Mouse (Mus musculus) gastrocnemius, postnatal 10 days (tissue): ENCODE data around the gene Vmn1r34. TPM values are rescaled to one million over a fixed set of nuclear protein-coding genes. Genes with fewer than 3 reads are reported as not detected.
"Not testable (repeated sequence)": the region's sequence is repeated elsewhere in the genome, so short reads cannot be mapped to it uniquely, and the experiment has no call there.

Source experiments
- DNase-seq: peaks from one replicate; pipeline ENCODE4 v3.0.0; 2021; ENCODE audit warnings: mixed read lengths
- long read RNA-seq, 2 experiments: library from polyadenylated mRNA; stranded (forward); transcript quantifications; one replicate each; pipeline ENCODE4 v2.0.0; 2021
- total RNA-seq, 2 experiments: library from RNA; stranded (reverse); gene quantifications; 2 replicates each; pipeline ENCODE4 v1.2.3; 2021

Gene Vmn1r34
- not detected for total RNA-seq
- long read RNA-seq, experiment 1, result 0 reads
- long read RNA-seq, experiment 2, result 0 reads

DNA sequence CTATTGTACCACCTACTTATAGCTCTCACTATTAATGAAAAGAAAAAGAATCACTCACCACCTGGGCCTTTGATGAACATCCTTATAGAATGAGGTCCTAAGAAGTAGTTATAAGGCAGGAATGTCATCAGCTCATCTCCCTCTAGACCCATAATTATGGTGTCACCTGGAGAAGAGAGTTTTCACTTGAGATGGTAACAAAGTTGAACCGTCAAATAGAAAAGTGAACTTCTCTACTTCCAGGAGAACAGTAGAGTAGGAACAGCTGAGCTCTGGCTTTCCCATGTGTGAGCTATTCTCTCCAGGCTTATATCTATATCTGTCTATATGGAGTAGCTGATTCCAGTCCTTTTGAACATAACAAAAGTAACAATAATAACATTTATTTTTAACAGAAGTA, at the start of gene Vmn1r34:
Vmn1r34 (minus strand) TSS at position 101 of the 400 bp plus-strand sequence.
- DNase-seq, result no peak

DNA sequence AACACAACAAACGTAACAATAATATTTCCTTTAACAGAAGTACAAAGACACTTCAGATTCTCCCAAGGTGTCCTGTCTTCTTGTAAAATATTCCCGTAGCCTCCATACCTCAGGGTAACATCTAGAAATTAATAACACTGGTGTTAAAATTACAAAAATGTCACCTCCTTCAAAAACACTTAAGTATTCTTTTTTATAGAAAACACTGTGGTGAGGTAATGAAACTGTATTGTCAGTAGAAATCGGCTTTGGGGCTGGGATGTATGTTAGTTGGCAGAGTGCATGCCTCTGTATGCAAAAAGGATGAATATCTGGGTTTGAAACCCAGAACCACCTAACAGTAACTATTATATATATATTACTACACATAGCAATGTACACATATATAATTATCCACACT, 42.1 kb upstream of the Vmn1r34 start, which contains the start of gene Vmn1r35:
Vmn1r35 (minus strand) TSS at position 101 of the 400 bp plus-strand sequence.
- no peak for DNase-seq

DNA sequence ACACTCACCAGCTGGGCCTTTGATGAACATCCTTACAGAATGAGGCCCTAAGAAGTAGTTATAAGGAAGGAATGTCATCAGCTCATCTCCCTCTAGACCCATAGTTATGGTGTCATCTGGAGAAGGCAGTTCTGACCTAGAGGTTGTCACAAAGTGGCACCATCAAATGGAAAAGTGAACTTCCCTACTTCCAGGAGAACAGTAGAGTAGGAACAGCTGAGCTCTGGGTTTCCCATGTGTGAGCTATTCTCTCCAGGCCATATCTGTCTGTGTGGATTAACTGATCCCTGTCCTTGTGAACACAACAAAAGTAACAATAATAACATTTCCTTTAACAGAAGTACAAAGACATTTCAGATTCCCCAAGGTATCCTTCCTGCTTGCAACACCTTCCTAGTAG, 25.5 kb downstream of the Vmn1r34 start, which contains the start of gene Vmn1r33:
Vmn1r33 (minus strand) TSS at position 101 of the 400 bp plus-strand sequence.
- DNase-seq, result not testable (repeated sequence)

DNA sequence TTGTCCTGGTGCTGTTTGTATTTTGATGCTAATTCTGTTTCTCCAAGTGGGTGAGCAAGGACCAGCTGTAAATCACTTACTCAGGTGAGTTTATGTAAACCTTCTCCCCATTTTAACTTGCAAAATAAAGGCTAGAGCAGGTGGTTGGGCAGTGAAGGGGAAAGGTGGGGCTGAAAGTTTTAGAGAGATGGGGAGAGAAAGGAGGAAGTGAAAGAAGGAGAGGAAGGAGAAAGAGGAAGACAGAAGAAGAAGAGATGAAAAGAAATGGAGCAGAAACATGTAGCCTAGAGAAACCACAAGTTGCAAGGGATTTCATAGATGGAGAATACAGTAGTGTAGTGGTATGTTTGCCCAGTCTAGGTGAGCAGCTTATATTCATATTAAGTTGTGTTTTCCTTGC, 47.9 kb downstream of the Vmn1r34 start:
- no peak for DNase-seq

Other genes with a start within 250 kb of the Vmn1r34 start
- 1 to 10 TPM; 9.2 to 9.8 TPM for gene Mad2l1, start 108.5 kb downstream of the Vmn1r34 start, total RNA-seq
- gene Vmn1r32, start 83.8 kb downstream of the Vmn1r34 start, total RNA-seq, result not detected
- gene Vmn1r33, start 25.6 kb downstream of the Vmn1r34 start, total RNA-seq, result not detected
- not detected for gene Vmn1r35, start 42.0 kb upstream of the Vmn1r34 start, total RNA-seq
- gene Vmn1r36, start 75.3 kb upstream of the Vmn1r34 start, total RNA-seq, result not detected
- not detected for gene Vmn1r37, start 85.5 kb upstream of the Vmn1r34 start, total RNA-seq
- gene Vmn1r38, start 138.7 kb upstream of the Vmn1r34 start, total RNA-seq, result not detected
- not detected for gene Vmn1r39, start 166.7 kb upstream of the Vmn1r34 start, total RNA-seq